Mouse (Mus musculus) olfactory bulb, adult 2 months (tissue): ENCODE measurements around the gene Rab42. TPM values are rescaled to one million over a fixed set of nuclear protein-coding genes. Genes with fewer than 3 reads are reported as not detected.

Source experiments
- H3K27ac ChIP-seq: fragments of 200-500 bp; 2 replicates; pipeline ENCODE4 v1.5.1; 2012; ENCODE audit warnings: low read depth, low read length; ENCODE audit not compliant: insufficient read depth
- H3K4me1 ChIP-seq: fragments of 200-500 bp; 2 replicates; pipeline ENCODE4 v1.6.1; 2012; ENCODE audit warnings: low read length; ENCODE audit not compliant: control insufficient read depth, insufficient read depth
- H3K4me3 ChIP-seq: fragments of 200-500 bp; 2 replicates; pipeline ENCODE4 v1.5.1; 2012; ENCODE audit warnings: mild to moderate bottlenecking, low read depth, low read length, moderate library complexity; ENCODE audit not compliant: insufficient read depth
- CTCF ChIP-seq: fragments of 200-500 bp; IDR thresholded peaks from 2 replicates; pipeline ENCODE4 v1.5.1; 2012; ENCODE audit warnings: low read depth, mild to moderate bottlenecking, low read length, moderate library complexity; ENCODE audit not compliant: insufficient read depth
- POLR2A ChIP-seq: fragments of 200-500 bp; IDR thresholded peaks from 2 replicates; pipeline ENCODE4 v1.6.1; 2012; ENCODE audit warnings: mild to moderate bottlenecking, low read depth, low read length, moderate library complexity; ENCODE audit not compliant: insufficient read depth
- WGBS: fragments of 180-500 bp; shearing (Covaris S2); methylation state at CpG from one replicate; pipeline ENCODE4 v1.1.7; 2018; 5-methylcytosine and 5-hydroxymethylcytosine counted together
- polyA plus RNA-seq: library from polyadenylated mRNA; stranded (reverse); fragments of >200 nt; gene quantifications from 2 replicates; pipeline ENCODE4 v1.2.4, GENCODE M21; 2012; ENCODE audit warnings: low replicate concordance; ENCODE audit not compliant: missing spikeins, insufficient read depth, insufficient read length

Gene Rab42
- polyA plus RNA-seq = not detected in 2 replicates

- peaks cover 10% of the 10 kb centered on the region for H3K4me1 ChIP-seq
- H3K27ac ChIP-seq = no peak within 1 kb of the TSS
- 1% methylated on average over 31 of the region's 31 CpGs for WGBS
- TF ChIP-seq CTCF (no peak), POLR2A (peak; percentile 31; the same call in 1 of the 2 replicates)
- peak within 1 kb of the TSS; percentile 46 for H3K4me3 ChIP-seq
These were observed at the start of gene Rab42 for GRCm38 (mm10) chr4:132302939-132303479. Gene Rab42, minus strand, starts transcription at chr4:132303385.

GRCm38 (mm10) chr4:132352739-132353138 lies 49.6 kb upstream of the Rab42 start:
- peaks cover 3% of the 10 kb centered on the region; the same call in 1 of the 2 replicates for H3K4me1 ChIP-seq
- no peak overlapping the region for H3K27ac ChIP-seq
- peak overlapping the region; percentile 89 for H3K4me3 ChIP-seq
- TF ChIP-seq POLR2A (no peak), CTCF (no peak)
- WGBS = 0% methylated on average over 14 of the region's 14 CpGs

GRCm38 (mm10) chr4:132351401-132351800 lies 48.2 kb upstream of the Rab42 start:
- TF ChIP-seq CTCF (no peak), POLR2A (no peak)
- 47% methylated on average over 1 of the region's 1 CpGs for WGBS
- peaks cover 3% of the 10 kb centered on the region; the same call in 1 of the 2 replicates for H3K4me1 ChIP-seq

GRCm38 (mm10) chr4:132350854-132351253 lies 47.7 kb upstream of the Rab42 start:
- Histone ChIP-seq H3K27ac (no peak overlapping the region), H3K4me3 (no peak overlapping the region), H3K4me1 (peaks cover 3% of the 10 kb centered on the region; the same call in 1 of the 2 replicates)
- TF ChIP-seq POLR2A (no peak), CTCF (no peak)
- WGBS = 73% methylated on average over 3 of the region's 3 CpGs

More at GRCm38 (mm10) chr4:132351401-132351800, 48.2 kb upstream of the Rab42 start:
- no peak overlapping the region for H3K27ac ChIP-seq
- no peak overlapping the region for H3K4me3 ChIP-seq

GRCm38 (mm10) chr4:132350123-132350740 lies 47.0 kb upstream of the Rab42 start:
- Histone ChIP-seq H3K4me1 (peaks cover 3% of the 10 kb centered on the region; the same call in 1 of the 2 replicates), H3K4me3 (no peak overlapping the region), H3K27ac (no peak overlapping the region)
- no peak for TF ChIP-seq POLR2A
- TF ChIP-seq CTCF = no peak
- 63% methylated on average over 2 of the region's 2 CpGs for WGBS

- no peak overlapping the region for H3K27ac ChIP-seq
- no peak overlapping the region for H3K4me3 ChIP-seq
- 63% methylated on average over 3 of the region's 3 CpGs for WGBS
- TF ChIP-seq CTCF (no peak), POLR2A (no peak)
- peaks cover 5% of the 10 kb centered on the region; the same call in 1 of the 2 replicates for H3K4me1 ChIP-seq
These were observed 46.4 kb upstream of the Rab42 start for GRCm38 (mm10) chr4:132349495-132350122.

GRCm38 (mm10) chr4:132346661-132347060 lies 43.5 kb upstream of the Rab42 start:
- WGBS = 42% methylated on average over 3 of the region's 3 CpGs
- Histone ChIP-seq H3K27ac (no peak overlapping the region), H3K4me1 (peaks cover 7% of the 10 kb centered on the region; the same call in 1 of the 2 replicates), H3K4me3 (no peak overlapping the region)
- TF ChIP-seq POLR2A (no peak), CTCF (no peak)

- WGBS = 79% methylated on average over 4 of the region's 4 CpGs
- Histone ChIP-seq H3K27ac (no peak overlapping the region), H3K4me1 (peaks cover 7% of the 10 kb centered on the region; the same call in 1 of the 2 replicates), H3K4me3 (no peak overlapping the region)
- TF ChIP-seq POLR2A (no peak), CTCF (no peak)
These were observed 43.1 kb upstream of the Rab42 start for GRCm38 (mm10) chr4:132346261-132346660.

GRCm38 (mm10) chr4:132345843-132346212 lies 42.6 kb upstream of the Rab42 start:
- Histone ChIP-seq H3K27ac (no peak overlapping the region), H3K4me1 (peaks cover 7% of the 10 kb centered on the region; the same call in 1 of the 2 replicates), H3K4me3 (peak overlapping the region; percentile 79)
- 42% methylated on average over 5 of the region's 5 CpGs for WGBS
- TF ChIP-seq POLR2A = no peak
- TF ChIP-seq CTCF = no peak
